Mouse (Mus musculus): ENCODE data around the gene Rara. TPM values are rescaled to one million over a fixed set of nuclear protein-coding genes. Genes with fewer than 3 reads are reported as not detected.

Rara gene
- polyA plus RNA-seq, 1 experiment from 2014 or later, result 47.1 TPM

GRCm38 (mm10) chr11:98944897-98945604 lies 17.4 kb downstream of the Rara start:
- Histone ChIP-seq H3K4me3 (replicated peaks) (no peak overlapping the region), H3K36me3 (peaks cover 28% of the 10 kb centered on the region), H3K4me2 (peak overlapping the region; percentile 90; the same call in 1 of the 2 replicates), H3K27ac (peak overlapping the region; percentile 45; the same call in 1 of the 2 replicates), H3K4me1 (replicated peaks) (peaks cover 83% of the 10 kb centered on the region), H3K9ac (replicated peaks) (0 out of 2 replicates have a peak overlapping the region, but pooled peaks have one; percentile 0), H3K27me3 (no peaks in the 10 kb centered on the region), H3K9me3 (no peaks in the 10 kb centered on the region)
- no peak for ATAC-seq (ENCODE audit: insufficient number of reproducible peaks, insufficient read depth, low FRiP score, low TSS enrichment, low read depth)
- WGBS, result 31% methylated on average over 11 of the region's 11 CpGs

DNA sequence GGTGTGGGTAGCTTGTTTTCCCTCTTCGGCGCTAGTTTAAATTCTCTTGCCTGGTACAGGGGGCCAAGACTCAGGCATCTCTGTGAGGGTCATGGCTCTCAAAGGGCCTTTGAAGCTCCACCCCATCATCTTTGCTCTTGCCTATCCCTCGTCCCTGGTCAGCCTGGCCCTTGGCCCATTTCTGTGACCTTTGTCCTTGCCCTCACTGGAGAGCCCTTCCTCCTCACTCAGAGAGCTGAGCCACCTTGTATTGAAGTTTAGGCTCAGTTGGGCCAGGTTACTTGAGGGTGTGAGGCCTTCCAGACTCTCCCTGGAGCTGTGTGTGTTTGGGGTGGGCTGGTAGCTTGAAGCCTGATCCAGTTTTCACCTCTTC lies 18.0 kb downstream of the Rara start:
- H3K27ac ChIP-seq, result peak overlapping the region; percentile 45; the same call in 1 of the 2 replicates
- no peak overlapping the region for H3K4me3 ChIP-seq (replicated peaks)
- no peaks in the 10 kb centered on the region for H3K27me3 ChIP-seq
- peaks cover 81% of the 10 kb centered on the region for H3K4me1 ChIP-seq (replicated peaks)
- H3K9ac ChIP-seq (replicated peaks), result 0 out of 2 replicates have a peak overlapping the region, but pooled peaks have one; percentile 14
- no peak for ATAC-seq (ENCODE audit: insufficient number of reproducible peaks, insufficient read depth, low FRiP score, low TSS enrichment, low read depth)
- no peak overlapping the region for H3K4me2 ChIP-seq
- H3K36me3 ChIP-seq, result peaks cover 33% of the 10 kb centered on the region
- no peaks in the 10 kb centered on the region for H3K9me3 ChIP-seq
- 61% methylated on average over 3 of the region's 3 CpGs for WGBS

DNA sequence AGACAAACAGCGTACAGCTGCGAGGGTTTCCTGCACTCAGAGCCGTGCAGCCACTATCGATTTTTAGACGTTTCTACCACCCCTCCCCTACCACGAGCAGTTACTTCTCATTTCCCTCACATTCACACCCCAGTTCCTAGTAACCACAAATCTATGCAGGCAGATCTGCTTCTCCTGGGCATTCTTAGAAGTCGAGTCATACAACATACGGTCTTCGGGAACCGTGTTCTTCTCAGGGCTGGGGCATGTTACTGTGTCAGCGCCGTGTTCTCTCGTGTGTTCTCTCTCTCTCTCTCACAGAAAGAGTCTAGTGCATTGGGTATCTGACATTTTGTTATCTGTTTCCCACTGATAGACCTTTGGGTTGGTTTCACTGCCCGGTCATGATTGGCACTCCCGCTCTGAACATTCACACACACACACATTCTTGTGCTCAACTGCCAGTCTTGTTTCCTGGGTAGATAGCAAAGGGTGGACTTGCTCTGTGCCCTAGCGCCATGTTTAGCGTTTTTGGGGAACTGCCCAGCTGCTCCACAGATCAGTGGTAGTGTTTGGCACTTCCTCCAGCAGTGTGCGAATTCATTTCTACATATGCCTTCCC lies 20.5 kb downstream of the Rara start:
- Histone ChIP-seq H3K9ac (replicated peaks) (no peak overlapping the region), H3K4me2 (no peak overlapping the region), H3K27me3 (no peaks in the 10 kb centered on the region), H3K4me1 (replicated peaks) (peaks cover 76% of the 10 kb centered on the region), H3K36me3 (peaks cover 54% of the 10 kb centered on the region), H3K27ac (no peak overlapping the region), H3K4me3 (replicated peaks) (no peak overlapping the region), H3K9me3 (no peaks in the 10 kb centered on the region)
- ATAC-seq (ENCODE audit: insufficient number of reproducible peaks, insufficient read depth, low FRiP score, low TSS enrichment, low read depth), result no peak
- 80% methylated on average over 18 of the region's 18 CpGs for WGBS

DNA sequence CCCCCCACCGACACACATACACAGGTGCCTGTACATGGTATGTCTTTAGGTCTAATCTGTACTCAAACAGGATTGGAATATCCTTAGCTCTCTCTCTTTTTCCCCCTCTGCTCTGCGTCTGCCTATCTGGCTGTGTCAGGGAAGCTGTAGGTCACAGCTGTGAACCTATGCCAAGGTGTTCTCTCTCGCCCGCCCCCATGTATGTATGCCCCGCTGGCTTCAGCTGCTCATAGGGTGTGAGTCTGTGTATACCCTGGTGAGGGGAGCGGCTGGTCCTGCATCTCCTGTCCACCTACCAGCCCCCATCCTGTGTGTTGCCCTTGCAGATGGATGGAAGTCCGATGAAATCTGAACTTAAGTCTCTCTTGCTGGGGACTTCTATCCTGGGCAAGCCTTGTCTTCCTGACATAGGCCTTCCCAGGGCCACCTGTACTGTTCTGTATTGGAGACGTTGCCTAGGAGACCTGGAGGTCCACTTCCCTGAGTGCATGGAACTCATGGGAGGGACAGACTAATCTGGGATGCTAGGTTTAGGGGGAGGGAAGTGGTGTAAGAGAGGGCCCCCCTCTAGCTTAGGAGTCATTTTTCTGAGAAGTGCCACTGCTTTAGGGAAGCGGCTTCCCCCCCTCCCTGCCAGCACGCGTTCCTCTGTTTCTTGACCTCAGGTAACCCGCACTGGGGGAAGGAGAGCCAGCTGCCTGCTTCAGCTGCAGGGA lies 21.8 kb downstream of the Rara start:
- Histone ChIP-seq H3K4me1 (replicated peaks) (peaks cover 76% of the 10 kb centered on the region), H3K4me2 (0 out of 2 replicates have a peak overlapping the region, but pooled peaks have one; percentile 4), H3K9me3 (no peaks in the 10 kb centered on the region), H3K9ac (replicated peaks) (0 out of 2 replicates have a peak overlapping the region, but pooled peaks have one; percentile 18), H3K4me3 (replicated peaks) (no peak overlapping the region), H3K36me3 (peaks cover 48% of the 10 kb centered on the region), H3K27me3 (no peaks in the 10 kb centered on the region), H3K27ac (no peak overlapping the region)
- ATAC-seq (ENCODE audit: insufficient number of reproducible peaks, insufficient read depth, low FRiP score, low TSS enrichment, low read depth), result no peak
- 77% methylated on average over 11 of the region's 12 CpGs for WGBS

GRCm38 (mm10) chr11:98949958-98950460 lies 22.4 kb downstream of the Rara start:
- peaks cover 76% of the 10 kb centered on the region for H3K4me1 ChIP-seq (replicated peaks)
- H3K4me3 ChIP-seq (replicated peaks), result no peak overlapping the region
- H3K36me3 ChIP-seq, result peaks cover 48% of the 10 kb centered on the region
- H3K27me3 ChIP-seq, result no peaks in the 10 kb centered on the region
- no peak overlapping the region for H3K9ac ChIP-seq (replicated peaks)
- no peak overlapping the region for H3K27ac ChIP-seq
- H3K9me3 ChIP-seq, result no peaks in the 10 kb centered on the region
- WGBS, result 82% methylated on average over 7 of the region's 7 CpGs
- no peak for ATAC-seq (ENCODE audit: insufficient number of reproducible peaks, insufficient read depth, low FRiP score, low TSS enrichment, low read depth)
- H3K4me2 ChIP-seq, result 0 out of 2 replicates have a peak overlapping the region, but pooled peaks have one; percentile 4

DNA sequence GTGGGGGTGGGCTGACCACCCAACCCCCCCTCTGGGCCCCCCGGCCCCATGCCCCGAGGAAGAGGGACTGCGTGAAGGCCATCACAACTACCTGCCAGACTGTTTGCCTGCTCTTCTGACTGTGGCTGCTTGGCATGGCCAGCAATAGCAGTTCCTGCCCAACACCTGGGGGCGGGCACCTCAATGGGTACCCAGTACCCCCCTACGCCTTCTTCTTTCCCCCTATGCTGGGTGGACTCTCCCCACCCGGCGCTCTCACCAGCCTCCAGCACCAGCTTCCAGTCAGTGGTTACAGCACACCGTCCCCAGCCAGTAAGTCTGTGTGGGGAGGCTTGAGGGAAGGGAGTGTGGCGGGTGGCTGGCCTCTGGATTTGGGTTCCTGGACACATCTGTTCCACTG lies 22.9 kb downstream of the Rara start:
- H3K36me3 ChIP-seq, result peaks cover 48% of the 10 kb centered on the region
- no peak overlapping the region for H3K9ac ChIP-seq (replicated peaks)
- 93% methylated on average over 9 of the region's 9 CpGs for WGBS
- peaks cover 76% of the 10 kb centered on the region for H3K4me1 ChIP-seq (replicated peaks)
- no peak overlapping the region for H3K4me3 ChIP-seq (replicated peaks)
- no peak for ATAC-seq (ENCODE audit: insufficient number of reproducible peaks, insufficient read depth, low FRiP score, low TSS enrichment, low read depth)
- H3K9me3 ChIP-seq, result no peaks in the 10 kb centered on the region
- H3K4me2 ChIP-seq, result no peak overlapping the region
- no peaks in the 10 kb centered on the region for H3K27me3 ChIP-seq
- no peak overlapping the region for H3K27ac ChIP-seq

DNA sequence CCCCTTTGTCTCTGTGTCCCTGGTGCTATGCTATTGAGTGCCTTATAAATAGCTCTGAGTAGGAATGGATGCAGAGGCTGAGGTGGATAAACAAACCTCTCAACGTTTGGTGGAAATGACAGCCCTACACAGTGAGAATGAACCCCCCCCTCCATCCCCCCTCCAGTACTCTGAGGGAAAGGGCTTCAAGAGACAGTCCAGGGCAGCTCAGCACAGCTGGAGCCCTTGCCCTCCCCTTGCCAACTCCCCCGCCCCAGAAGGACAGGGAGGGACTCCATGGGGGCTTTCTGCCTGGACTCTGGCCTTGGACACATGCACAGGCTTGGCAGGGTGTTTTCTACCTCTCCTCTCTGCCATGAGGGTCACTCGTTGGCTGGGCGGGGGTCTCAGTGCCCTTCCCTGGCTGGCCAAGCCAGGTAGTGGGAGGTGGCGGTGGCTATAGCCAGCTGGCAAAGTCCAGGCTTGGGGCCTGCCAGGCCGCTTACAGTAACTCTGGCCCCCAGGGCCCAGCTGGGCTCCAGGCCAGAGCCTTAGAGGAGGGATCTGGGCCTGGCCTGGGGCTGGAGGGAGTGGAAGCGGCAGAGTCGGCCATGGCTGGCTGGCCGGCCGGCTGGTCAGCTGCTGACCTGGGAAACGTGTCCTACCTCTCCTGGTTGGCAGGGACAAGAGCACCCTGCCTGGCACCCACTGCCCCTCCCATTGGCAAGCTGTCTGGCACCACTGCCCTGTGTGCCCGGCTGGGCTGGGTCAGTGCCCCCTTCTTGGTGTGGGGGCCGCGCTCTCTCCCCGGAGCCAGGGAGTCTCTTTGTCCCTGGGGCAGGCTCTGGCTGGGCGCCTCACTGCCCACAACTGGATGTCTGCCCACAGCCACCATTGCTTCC lies 23.6 kb downstream of the Rara start:
- Histone ChIP-seq H3K4me1 (replicated peaks) (peaks cover 74% of the 10 kb centered on the region), H3K4me2 (no peak overlapping the region), H3K36me3 (peaks cover 49% of the 10 kb centered on the region), H3K27ac (peak overlapping the region; percentile 20; the same call in 1 of the 2 replicates), H3K9ac (replicated peaks) (peak overlapping the region; percentile 18; the same call in 1 of the 2 replicates), H3K9me3 (no peaks in the 10 kb centered on the region), H3K4me3 (replicated peaks) (no peak overlapping the region), H3K27me3 (no peaks in the 10 kb centered on the region)
- ATAC-seq (ENCODE audit: insufficient number of reproducible peaks, insufficient read depth, low FRiP score, low TSS enrichment, low read depth), result no peak
- WGBS, result 76% methylated on average over 16 of the region's 16 CpGs

DNA sequence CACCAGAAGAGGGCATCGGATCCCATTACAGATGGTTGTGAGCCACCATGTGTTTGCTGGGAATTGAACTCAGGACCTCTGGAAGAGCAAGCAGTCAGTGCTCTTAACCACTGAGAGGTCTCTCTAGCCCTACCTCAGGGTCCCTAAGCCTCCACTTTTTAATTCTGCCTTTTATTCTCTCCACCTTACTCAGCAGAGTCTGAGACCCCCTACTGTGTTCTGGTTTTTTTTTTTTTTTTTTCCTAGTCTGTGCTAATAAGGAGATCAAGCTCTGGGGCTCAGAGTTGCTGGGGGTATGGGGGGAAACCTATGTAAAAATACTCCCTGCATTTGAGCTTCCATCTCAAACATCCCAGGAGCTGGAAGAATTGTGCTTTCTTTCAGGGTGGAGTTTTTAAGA lies 24.5 kb downstream of the Rara start:
- Histone ChIP-seq H3K9ac (replicated peaks) (no peak overlapping the region), H3K9me3 (no peaks in the 10 kb centered on the region), H3K4me1 (replicated peaks) (peaks cover 72% of the 10 kb centered on the region), H3K27ac (peak overlapping the region; percentile 25; the same call in 1 of the 2 replicates), H3K4me2 (no peak overlapping the region), H3K36me3 (peaks cover 56% of the 10 kb centered on the region), H3K27me3 (no peaks in the 10 kb centered on the region), H3K4me3 (replicated peaks) (no peak overlapping the region)
- no peak for ATAC-seq (ENCODE audit: insufficient number of reproducible peaks, insufficient read depth, low FRiP score, low TSS enrichment, low read depth)
- 83% methylated on average over 1 of the region's 1 CpGs for WGBS

DNA sequence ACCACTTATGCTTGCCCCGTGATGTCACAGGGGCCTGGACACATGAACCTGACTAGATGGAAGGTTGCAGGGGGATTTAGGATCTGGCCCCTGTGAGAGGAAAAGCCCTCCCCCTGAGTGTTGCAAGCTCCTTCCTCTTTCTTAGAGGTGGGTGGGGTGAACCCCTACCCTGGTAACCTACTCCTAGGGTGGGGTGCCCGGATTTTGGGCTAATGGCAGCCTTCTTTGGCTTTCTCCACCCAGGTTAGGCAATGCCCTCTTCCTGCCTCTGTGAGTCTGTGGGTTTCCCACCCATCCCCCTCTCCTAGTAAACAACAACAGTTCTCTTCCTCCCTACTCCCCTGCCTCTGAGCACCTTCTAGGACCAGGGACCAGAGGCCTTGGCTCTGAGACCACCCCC lies 25.1 kb downstream of the Rara start:
- 50% methylated on average over 2 of the region's 2 CpGs for WGBS
- Histone ChIP-seq H3K27me3 (no peaks in the 10 kb centered on the region), H3K36me3 (peaks cover 56% of the 10 kb centered on the region)

DNA sequence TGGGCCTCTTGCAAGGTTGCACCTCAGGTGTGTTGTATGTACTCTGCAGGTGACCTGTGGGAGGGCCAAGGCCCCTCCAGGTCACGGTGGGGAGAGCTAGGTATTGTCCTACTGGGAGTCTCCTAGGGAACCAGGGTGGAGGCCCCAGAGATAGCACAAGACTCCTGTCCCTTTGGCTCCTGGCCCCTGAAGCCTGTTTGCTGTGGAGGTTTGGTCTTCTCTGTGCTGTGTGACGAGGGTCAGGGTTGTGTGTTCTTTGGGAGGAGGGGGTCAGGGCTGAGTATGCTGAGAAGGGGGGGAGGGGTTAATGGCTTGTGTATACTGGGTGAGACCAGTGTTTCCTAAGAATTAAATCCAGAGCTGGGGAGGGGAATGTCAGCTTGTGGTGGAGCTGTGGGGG lies 25.7 kb downstream of the Rara start:
- Histone ChIP-seq H3K27me3 (no peaks in the 10 kb centered on the region), H3K27ac (peak overlapping the region; percentile 41; the same call in 1 of the 2 replicates), H3K9ac (replicated peaks) (no peak overlapping the region), H3K9me3 (no peaks in the 10 kb centered on the region), H3K4me1 (replicated peaks) (peaks cover 63% of the 10 kb centered on the region), H3K4me2 (no peak overlapping the region), H3K36me3 (peaks cover 58% of the 10 kb centered on the region), H3K4me3 (replicated peaks) (0 out of 2 replicates have a peak overlapping the region, but pooled peaks have one; percentile 3)
- WGBS, result 14% methylated on average over 2 of the region's 2 CpGs
- no peak for ATAC-seq (ENCODE audit: insufficient number of reproducible peaks, insufficient read depth, low FRiP score, low TSS enrichment, low read depth)

More for the DNA sequence above, 25.1 kb downstream of the Rara start:
- peak overlapping the region; percentile 41 for H3K27ac ChIP-seq
- no peak overlapping the region for H3K9ac ChIP-seq (replicated peaks)
- peaks cover 65% of the 10 kb centered on the region for H3K4me1 ChIP-seq (replicated peaks)
- no peak overlapping the region for H3K4me2 ChIP-seq
- no peaks in the 10 kb centered on the region for H3K9me3 ChIP-seq
- H3K4me3 ChIP-seq (replicated peaks), result no peak overlapping the region
- ATAC-seq (ENCODE audit: insufficient number of reproducible peaks, insufficient read depth, low FRiP score, low TSS enrichment, low read depth), result no peak

Measured in limb, embryonic 12.5 days (tissue).